Mouse (Mus musculus): ENCODE measurements at regions not wholly inside any gene's neighbourhood (a gene's known extent, or its start where the extent isn't known, plus 50 kb on each side); places are given as distances from the start of the nearest gene placed in this dataset.
A peak's percentile ranks its signal among the peaks of the same experiment; 100 is the strongest.

DNA sequence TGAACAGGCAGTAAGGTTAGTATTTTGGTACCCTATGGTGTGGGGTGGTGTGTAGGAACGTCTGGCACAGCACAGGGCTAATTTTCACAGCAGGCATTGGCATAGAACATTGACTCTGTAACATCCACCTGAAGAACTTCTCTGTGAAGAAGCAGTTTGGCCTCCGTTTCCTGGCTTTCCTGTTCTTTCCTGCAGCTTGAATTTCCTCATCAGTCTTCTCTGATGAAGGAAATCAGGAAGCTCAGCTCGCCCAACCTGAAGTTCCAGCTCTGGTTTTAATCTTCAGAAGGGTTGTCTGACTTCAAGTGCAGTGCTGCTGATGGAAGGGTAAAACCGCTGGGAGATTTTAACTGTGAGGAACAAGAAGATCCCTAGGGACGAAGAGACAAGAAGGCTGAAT lies 131.5 kb upstream of the Arhgap28 start:
- H3K27ac ChIP-seq (replicated peaks; ENCODE audit: low read depth, low read length), result no peak overlapping the region; the same call in 1 of the 2 replicates
- DNase-seq (ENCODE audit: low spot score), result no peak
- H3K4me1 ChIP-seq (ENCODE audit: control insufficient read depth, insufficient read depth, low read length), result peaks cover 5% of the 10 kb centered on the region; the same call in 1 of the 2 replicates
- H3K4me2 ChIP-seq (ENCODE audit: low read depth, low read length), result no peak overlapping the region
- WGBS, result 39% methylated on average over 5 of the region's 5 CpGs
- no peak overlapping the region for H3K9ac ChIP-seq (ENCODE audit: low read depth, low read length)
- no peaks in the 10 kb centered on the region for H3K27me3 ChIP-seq (replicated peaks; ENCODE audit: control insufficient read depth, insufficient read depth, low read length)
- no peak for ATAC-seq (ENCODE audit: low read depth)
- no peaks in the 10 kb centered on the region for H3K36me3 ChIP-seq (ENCODE audit: control insufficient read depth, insufficient read depth, low read length)
- H3K9me3 ChIP-seq (ENCODE audit: control insufficient read depth, low read length), result no peaks in the 10 kb centered on the region
- H3K4me3 ChIP-seq (ENCODE audit: low read depth, low read length), result no peak overlapping the region

DNA sequence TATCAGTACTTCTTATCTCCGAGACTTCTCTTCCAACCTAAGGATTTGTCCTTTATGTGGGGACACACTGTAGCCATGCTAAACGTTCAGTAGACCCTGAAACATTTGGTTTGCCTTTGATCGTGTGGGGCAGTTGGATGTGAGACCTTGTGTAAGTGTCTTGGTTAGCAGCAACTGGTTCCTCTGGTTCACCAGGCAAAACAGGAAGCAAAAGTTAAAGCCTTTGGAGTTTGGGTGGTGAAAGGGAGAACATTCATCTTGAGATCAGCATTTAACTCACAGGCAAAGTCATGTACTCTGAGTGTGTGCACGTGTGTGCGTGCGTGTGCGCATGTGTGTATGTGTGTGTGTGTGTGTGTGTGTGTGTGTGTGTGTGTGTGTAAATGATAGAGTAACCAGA lies 130.3 kb upstream of the L3mbtl4 start:
- DNase-seq (ENCODE audit: low spot score), result no peak
- no peak overlapping the region for H3K4me2 ChIP-seq (ENCODE audit: low read depth, low read length)
- no peaks in the 10 kb centered on the region for H3K27me3 ChIP-seq (replicated peaks; ENCODE audit: control insufficient read depth, insufficient read depth, low read length)
- no peaks in the 10 kb centered on the region for H3K4me1 ChIP-seq (ENCODE audit: control insufficient read depth, insufficient read depth, low read length)
- no peak overlapping the region for H3K27ac ChIP-seq (replicated peaks; ENCODE audit: low read depth, low read length)
- H3K36me3 ChIP-seq (ENCODE audit: control insufficient read depth, insufficient read depth, low read length), result no peaks in the 10 kb centered on the region
- no peak overlapping the region for H3K9ac ChIP-seq (ENCODE audit: low read depth, low read length)
- no peak for ATAC-seq (ENCODE audit: low read depth)
- WGBS, result 93% methylated on average over 7 of the region's 7 CpGs
- H3K9me3 ChIP-seq (ENCODE audit: control insufficient read depth, low read length), result peaks cover 6% of the 10 kb centered on the region; the same call in 1 of the 2 replicates
- no peak overlapping the region for H3K4me3 ChIP-seq (ENCODE audit: low read depth, low read length)

DNA sequence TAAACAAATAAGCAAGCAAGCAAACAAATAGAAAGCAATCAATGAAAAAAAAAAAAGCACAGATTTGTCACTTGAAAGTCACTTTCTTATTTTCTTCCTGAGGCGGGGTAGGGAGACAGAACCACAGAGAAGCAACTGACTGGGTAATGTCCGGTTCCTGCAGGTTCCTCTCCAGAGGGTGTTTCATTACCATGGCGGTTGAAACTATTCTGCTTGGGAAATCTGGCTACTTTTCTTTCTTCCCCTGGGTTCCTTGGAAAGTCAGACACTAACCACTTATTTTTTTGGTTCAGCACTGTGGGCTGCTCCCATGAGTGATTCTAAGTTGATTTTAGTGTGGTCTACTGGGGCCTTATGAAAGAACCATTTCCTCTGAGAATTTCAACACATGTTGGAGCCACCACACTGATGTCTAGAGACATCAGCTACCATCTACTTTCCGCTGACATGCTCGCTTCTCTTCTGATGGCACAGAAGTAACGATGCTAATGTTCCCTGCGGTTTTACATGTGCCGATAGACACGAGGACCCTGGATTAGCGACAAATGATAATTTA lies 124.3 kb upstream of the L3mbtl4 start:
- no peaks in the 10 kb centered on the region for H3K27me3 ChIP-seq (replicated peaks; ENCODE audit: control insufficient read depth, insufficient read depth, low read length)
- DNase-seq (ENCODE audit: low spot score) (no peak), ATAC-seq (ENCODE audit: low read depth) (no peak)
- WGBS, result 88% methylated on average over 10 of the region's 10 CpGs
- H3K9ac ChIP-seq (ENCODE audit: low read depth, low read length), result no peak overlapping the region
- H3K4me1 ChIP-seq (ENCODE audit: control insufficient read depth, insufficient read depth, low read length), result no peaks in the 10 kb centered on the region
- no peaks in the 10 kb centered on the region for H3K36me3 ChIP-seq (ENCODE audit: control insufficient read depth, insufficient read depth, low read length)
- peaks cover 4% of the 10 kb centered on the region; the same call in 1 of the 2 replicates for H3K9me3 ChIP-seq (ENCODE audit: control insufficient read depth, low read length)
- H3K4me2 ChIP-seq (ENCODE audit: low read depth, low read length), result no peak overlapping the region
- no peak overlapping the region for H3K4me3 ChIP-seq (ENCODE audit: low read depth, low read length)
- no peak overlapping the region for H3K27ac ChIP-seq (replicated peaks; ENCODE audit: low read depth, low read length)

DNA sequence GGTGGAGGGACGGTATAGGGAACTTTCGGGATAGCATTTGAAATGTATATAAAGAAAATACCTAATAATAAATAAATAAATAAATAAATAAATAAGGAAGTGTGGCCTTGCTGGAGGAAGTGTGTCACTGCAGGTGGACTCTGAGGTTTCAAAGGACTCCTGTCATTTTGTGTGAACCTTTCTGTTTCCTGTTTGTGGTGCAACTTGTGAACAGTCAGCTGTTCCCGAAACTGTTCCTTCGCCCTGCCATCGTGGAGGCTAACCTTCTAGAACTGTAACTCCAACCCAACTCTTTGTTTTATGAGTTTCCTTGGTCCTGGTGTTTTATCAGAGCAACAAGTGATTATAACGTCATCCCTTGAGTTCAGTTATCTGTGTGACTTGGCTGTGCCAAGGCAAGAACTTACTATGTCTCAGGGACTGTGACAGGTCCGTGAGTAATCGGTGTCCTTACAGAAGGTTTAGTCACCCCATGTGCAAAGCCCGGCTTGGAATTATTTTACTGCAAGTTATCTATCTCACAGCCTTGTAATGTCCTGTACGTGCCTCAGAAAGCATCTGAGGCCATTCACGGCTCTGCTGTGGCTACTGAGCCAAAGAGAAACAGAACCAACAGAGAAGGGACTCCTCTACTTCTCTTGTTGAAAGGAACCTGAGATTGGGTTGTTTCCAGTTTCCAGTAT lies 121.0 kb upstream of the L3mbtl4 start:
- ATAC-seq (ENCODE audit: low read depth) (no peak), DNase-seq (ENCODE audit: low spot score) (no peak)
- WGBS, result 92% methylated on average over 11 of the region's 11 CpGs
- no peak overlapping the region for H3K4me2 ChIP-seq (ENCODE audit: low read depth, low read length)
- H3K4me1 ChIP-seq (ENCODE audit: control insufficient read depth, insufficient read depth, low read length), result 0 out of 2 replicates have a peak, but pooled peaks cover 1% of the 10 kb centered on the region
- H3K9ac ChIP-seq (ENCODE audit: low read depth, low read length), result no peak overlapping the region
- H3K4me3 ChIP-seq (ENCODE audit: low read depth, low read length), result no peak overlapping the region
- H3K27ac ChIP-seq (replicated peaks; ENCODE audit: low read depth, low read length), result no peak overlapping the region
- no peaks in the 10 kb centered on the region for H3K36me3 ChIP-seq (ENCODE audit: control insufficient read depth, insufficient read depth, low read length)
- 0 out of 2 replicates have a peak, but pooled peaks cover 7% of the 10 kb centered on the region for H3K9me3 ChIP-seq (ENCODE audit: control insufficient read depth, low read length)
- H3K27me3 ChIP-seq (replicated peaks; ENCODE audit: control insufficient read depth, insufficient read depth, low read length), result no peaks in the 10 kb centered on the region

DNA sequence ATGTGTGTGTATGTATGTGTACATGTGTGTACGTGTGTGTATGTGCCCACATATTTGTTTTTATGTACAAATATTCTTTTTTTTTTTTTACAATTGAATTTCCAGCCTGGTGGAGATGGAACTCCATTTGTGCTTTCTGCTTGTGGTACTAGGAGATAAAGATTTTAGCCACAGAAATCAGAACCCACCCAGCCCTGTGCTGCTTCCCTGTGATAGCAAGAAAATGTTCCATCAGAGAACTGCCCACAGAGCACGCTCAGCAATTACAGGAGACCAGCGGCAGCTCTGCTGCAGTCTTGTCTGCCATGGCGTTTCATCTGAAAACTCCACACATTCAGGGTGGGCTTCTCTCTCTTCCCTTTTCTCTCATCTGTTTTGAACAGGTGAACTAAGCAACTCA lies 118.7 kb upstream of the L3mbtl4 start:
- H3K27ac ChIP-seq (replicated peaks; ENCODE audit: low read depth, low read length), result no peak overlapping the region
- H3K9ac ChIP-seq (ENCODE audit: low read depth, low read length), result no peak overlapping the region
- no peak for ATAC-seq (ENCODE audit: low read depth)
- H3K9me3 ChIP-seq (ENCODE audit: control insufficient read depth, low read length), result 0 out of 2 replicates have a peak, but pooled peaks cover 7% of the 10 kb centered on the region
- H3K4me2 ChIP-seq (ENCODE audit: low read depth, low read length), result no peak overlapping the region
- H3K4me1 ChIP-seq (ENCODE audit: control insufficient read depth, insufficient read depth, low read length), result peaks cover 16% of the 10 kb centered on the region
- DNase-seq (ENCODE audit: low spot score), result no peak
- H3K36me3 ChIP-seq (ENCODE audit: control insufficient read depth, insufficient read depth, low read length), result no peaks in the 10 kb centered on the region
- no peaks in the 10 kb centered on the region for H3K27me3 ChIP-seq (replicated peaks; ENCODE audit: control insufficient read depth, insufficient read depth, low read length)
- no peak overlapping the region for H3K4me3 ChIP-seq (ENCODE audit: low read depth, low read length)
- WGBS, result 75% methylated on average over 4 of the region's 4 CpGs

DNA sequence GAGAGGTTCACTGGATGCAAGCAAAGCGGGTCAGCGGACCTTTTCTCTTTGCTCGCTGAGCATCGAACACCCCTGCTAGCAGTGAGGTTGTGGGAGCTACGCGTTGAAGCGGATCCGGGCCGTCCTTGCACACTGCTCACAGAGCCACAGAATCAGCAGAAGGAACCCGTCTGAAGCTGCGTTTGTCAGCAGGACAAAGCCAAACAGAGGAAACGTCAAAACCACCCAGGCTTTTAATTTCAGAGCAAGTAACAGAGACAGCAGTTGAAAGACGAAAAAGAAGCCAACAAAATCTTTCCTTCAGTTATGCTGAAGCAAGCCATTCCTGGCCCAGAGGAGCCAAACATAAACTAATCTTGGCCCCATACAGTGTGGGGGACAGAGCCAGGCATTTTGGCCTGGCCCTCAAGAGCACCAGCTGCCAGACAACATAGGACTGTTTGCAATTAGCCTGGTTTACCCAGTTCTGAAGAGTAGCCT lies 115.4 kb upstream of the L3mbtl4 start:
- H3K36me3 ChIP-seq (ENCODE audit: control insufficient read depth, insufficient read depth, low read length), result no peaks in the 10 kb centered on the region
- peak; percentile 88 for ATAC-seq (ENCODE audit: low read depth)
- 31% methylated on average over 13 of the region's 13 CpGs for WGBS
- H3K4me2 ChIP-seq (ENCODE audit: low read depth, low read length), result peak overlapping the region; percentile 31
- peak overlapping the region; percentile 10 for H3K9ac ChIP-seq (ENCODE audit: low read depth, low read length)
- no peak overlapping the region for H3K4me3 ChIP-seq (ENCODE audit: low read depth, low read length)
- H3K27me3 ChIP-seq (replicated peaks; ENCODE audit: control insufficient read depth, insufficient read depth, low read length), result no peaks in the 10 kb centered on the region
- DNase-seq (ENCODE audit: low spot score), result peak; percentile 83
- peak overlapping the region; percentile 88 for H3K27ac ChIP-seq (replicated peaks; ENCODE audit: low read depth, low read length)
- H3K4me1 ChIP-seq (ENCODE audit: control insufficient read depth, insufficient read depth, low read length), result peaks cover 23% of the 10 kb centered on the region
- 0 out of 2 replicates have a peak, but pooled peaks cover 7% of the 10 kb centered on the region for H3K9me3 ChIP-seq (ENCODE audit: control insufficient read depth, low read length)

DNA sequence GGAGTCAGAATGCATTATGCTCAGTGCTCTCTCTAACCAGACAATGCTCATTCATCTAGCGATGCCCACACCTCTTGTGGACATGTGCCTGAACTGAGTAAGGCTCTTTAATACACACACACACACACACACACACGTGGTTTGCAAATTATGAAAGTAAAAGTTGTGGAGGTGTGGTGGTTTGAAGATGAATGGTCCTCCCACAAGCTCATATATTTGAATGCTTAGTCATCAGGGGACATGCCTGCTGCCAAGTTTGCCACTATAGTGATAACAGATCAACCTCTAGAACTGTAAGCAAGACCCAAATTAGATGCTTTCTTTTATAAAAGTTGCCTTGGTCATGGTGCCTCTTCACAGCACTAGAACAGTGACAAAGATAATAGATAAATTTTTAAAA lies 112.5 kb upstream of the L3mbtl4 start:
- Histone ChIP-seq H3K27me3 (replicated peaks; ENCODE audit: control insufficient read depth, insufficient read depth, low read length) (no peaks in the 10 kb centered on the region), H3K9me3 (ENCODE audit: control insufficient read depth, low read length) (0 out of 2 replicates have a peak, but pooled peaks cover 7% of the 10 kb centered on the region), H3K9ac (ENCODE audit: low read depth, low read length) (no peak overlapping the region), H3K4me2 (ENCODE audit: low read depth, low read length) (no peak overlapping the region), H3K4me1 (ENCODE audit: control insufficient read depth, insufficient read depth, low read length) (peaks cover 45% of the 10 kb centered on the region), H3K27ac (replicated peaks; ENCODE audit: low read depth, low read length) (no peak overlapping the region), H3K36me3 (ENCODE audit: control insufficient read depth, insufficient read depth, low read length) (no peaks in the 10 kb centered on the region), H3K4me3 (ENCODE audit: low read depth, low read length) (no peak overlapping the region)
- no peak for DNase-seq (ENCODE audit: low spot score)
- WGBS, result 81% methylated on average over 2 of the region's 2 CpGs
- ATAC-seq (ENCODE audit: low read depth), result no peak

DNA sequence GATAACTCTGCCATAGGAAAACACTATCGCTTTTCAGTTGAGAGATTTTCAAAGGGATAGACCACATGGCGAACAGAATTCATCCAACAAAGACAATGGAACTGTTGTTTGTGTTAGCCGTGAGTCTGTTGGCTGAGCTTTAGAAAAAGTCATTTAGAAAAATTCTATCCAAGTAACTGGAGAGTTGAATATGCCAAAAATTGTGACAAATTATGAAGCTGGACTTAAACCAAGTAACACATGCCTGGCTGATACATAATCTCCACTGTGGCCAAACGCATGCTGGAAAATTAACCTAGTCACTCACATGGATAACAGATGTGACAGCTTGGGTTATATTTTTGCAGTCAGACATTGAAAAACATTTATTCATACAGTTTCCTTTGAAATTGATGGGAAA lies 110.1 kb upstream of the L3mbtl4 start:
- DNase-seq (ENCODE audit: low spot score), result peak; percentile 93
- Histone ChIP-seq H3K27ac (replicated peaks; ENCODE audit: low read depth, low read length) (peak overlapping the region; percentile 61), H3K4me1 (ENCODE audit: control insufficient read depth, insufficient read depth, low read length) (peaks cover 38% of the 10 kb centered on the region), H3K36me3 (ENCODE audit: control insufficient read depth, insufficient read depth, low read length) (no peaks in the 10 kb centered on the region), H3K4me2 (ENCODE audit: low read depth, low read length) (no peak overlapping the region), H3K9ac (ENCODE audit: low read depth, low read length) (no peak overlapping the region), H3K4me3 (ENCODE audit: low read depth, low read length) (no peak overlapping the region), H3K9me3 (ENCODE audit: control insufficient read depth, low read length) (no peaks in the 10 kb centered on the region), H3K27me3 (replicated peaks; ENCODE audit: control insufficient read depth, insufficient read depth, low read length) (no peaks in the 10 kb centered on the region)
- WGBS, result 19% methylated on average over 4 of the region's 4 CpGs
- ATAC-seq (ENCODE audit: low read depth), result peak; percentile 76; the same call in 1 of the 2 replicates

All from embryonic facial prominence, embryonic 14.5 days (tissue).